Mouse (Mus musculus) heart, embryonic 14.5 days (tissue): ENCODE measurements around the gene Ctps2. TPM values are rescaled to one million over a fixed set of nuclear protein-coding genes. Genes with fewer than 3 reads are reported as not detected.

Experiments
- ATAC-seq: fragments of 200-750 bp; cut with Nextera tagmentation; 2 replicates; pipeline ENCODE4 v1.8.0; 2017; ENCODE audit warnings: low read depth, moderate TSS enrichment; ENCODE audit not compliant: insufficient number of reproducible peaks, insufficient read depth, low FRiP score
- H3K27ac ChIP-seq, 2 experiments: fragments of 200-500 bp in 1 of 2; fragments of 300-500 bp in 1 of 2; sonication (generic) in 1 of 2; replicated peaks in 1 of 2; 2 replicates each; pipeline ENCODE4 v1.5.1; 2012 to 2014; ENCODE audit warnings: low read depth in 2 of 2, low read length in 2 of 2, control low read depth in 1 of 2, mild to moderate bottlenecking in 1 of 2, mixed read lengths in 1 of 2; ENCODE audit not compliant: control insufficient read depth in 1 of 2, insufficient read depth in 1 of 2
- H3K27me3 ChIP-seq: fragments of 300-500 bp; sonication (generic); 2 replicates; pipeline ENCODE4 v1.6.1; 2014; ENCODE audit warnings: mild to moderate bottlenecking, low read length, control low read depth; ENCODE audit not compliant: control insufficient read depth, insufficient read depth
- H3K36me3 ChIP-seq: fragments of 300-500 bp; sonication (generic); 2 replicates; pipeline ENCODE4 v1.6.1; 2014; ENCODE audit warnings: mild to moderate bottlenecking, control low read depth, low read length, mixed read lengths; ENCODE audit not compliant: control insufficient read depth, insufficient read depth
- H3K4me1 ChIP-seq, 2 experiments: fragments of 200-500 bp in 1 of 2; fragments of 300-500 bp in 1 of 2; sonication (generic) in 1 of 2; 2 replicates each; pipeline ENCODE4 v1.6.1; 2012 to 2014; ENCODE audit warnings: low read length in 2 of 2, control low read depth in 1 of 2, mixed read lengths in 1 of 2; ENCODE audit not compliant: control insufficient read depth in 2 of 2, insufficient read depth in 2 of 2
- H3K4me2 ChIP-seq: fragments of 300-500 bp; sonication (generic); 2 replicates; pipeline ENCODE4 v1.6.1; 2014; ENCODE audit warnings: mild to moderate bottlenecking, low read length
- H3K4me3 ChIP-seq, 2 experiments: fragments of 200-500 bp in 1 of 2; fragments of 300-500 bp in 1 of 2; sonication (generic) in 1 of 2; 2 replicates each; pipeline ENCODE4 v1.5.1; 2012 to 2014; ENCODE audit warnings: low read length in 2 of 2, mild to moderate bottlenecking in 2 of 2, control low read depth in 1 of 2, low read depth in 1 of 2, moderate library complexity in 1 of 2; ENCODE audit not compliant: control insufficient read depth in 1 of 2, insufficient read depth in 1 of 2
- H3K9ac ChIP-seq: fragments of 300-500 bp; sonication (generic); 2 replicates; pipeline ENCODE4 v1.6.1; 2014; ENCODE audit warnings: mild to moderate bottlenecking, low read length
- H3K9me3 ChIP-seq: fragments of 300-500 bp; sonication (generic); 2 replicates; pipeline ENCODE4 v1.6.1; 2016; ENCODE audit warnings: low read length, control low read depth; ENCODE audit not compliant: control insufficient read depth
- WGBS: fragments of 180-500 bp; shearing (Covaris S2); extraction: QIAGEN DNeasy Blood & Tissue Kit; methylation state at CpG from one replicate; pipeline ENCODE4 v1.1.7; 2014; 5-methylcytosine and 5-hydroxymethylcytosine counted together
- microRNA counts: library from miRNA; unstranded; fragments of <30 nt; microRNA quantifications from one replicate; lab custom pipeline; 2016
- microRNA-seq: library from miRNA; unstranded; fragments of <30 nt; microRNA quantifications from one replicate; pipeline ENCODE4, GENCODE M21; 2016
- polyA plus RNA-seq: library from polyadenylated mRNA; unstranded; fragments of >200 nt; fragmentation: Nextera tagmentation; extraction: Ambion mirVana; gene quantifications from 2 replicates; pipeline ENCODE4 v1.2.1, GENCODE M21; 2014

Ctps2 gene
- polyA plus RNA-seq, 1 experiment from 2014 or later, result 68.3 TPM

- Histone ChIP-seq H3K4me1 (no peaks in the 10 kb centered on the region), H3K27me3 (no peaks in the 10 kb centered on the region), H3K4me2 (no peak overlapping the region), H3K27ac (no peak overlapping the region), H3K36me3 (no peaks in the 10 kb centered on the region), H3K9ac (no peak overlapping the region), H3K9me3 (no peaks in the 10 kb centered on the region), H3K4me3 (no peak overlapping the region)
- ATAC-seq, result no peak
- 78% methylated on average over 4 of the region's 4 CpGs for WGBS
These were observed 90.4 kb downstream of the Ctps2 start for GRCm38 (mm10) chrX:162991396-162991795.

- H3K4me2 ChIP-seq, result no peak overlapping the region
- no peak for ATAC-seq
- no peak overlapping the region for H3K4me3 ChIP-seq
- 71% methylated on average over 3 of the region's 3 CpGs for WGBS
- H3K4me1 ChIP-seq, result no peaks in the 10 kb centered on the region
- H3K9ac ChIP-seq, result no peak overlapping the region
- 0 out of 2 replicates have a peak, but pooled peaks cover 4% of the 10 kb centered on the region for H3K36me3 ChIP-seq
- H3K27ac ChIP-seq, result no peak overlapping the region
- H3K27me3 ChIP-seq, result no peaks in the 10 kb centered on the region
- H3K9me3 ChIP-seq, result no peaks in the 10 kb centered on the region
These were observed 91.1 kb downstream of the Ctps2 start for GRCm38 (mm10) chrX:162992121-162992520.

- no peaks in the 10 kb centered on the region for H3K4me1 ChIP-seq
- no peaks in the 10 kb centered on the region for H3K9me3 ChIP-seq
- no peak overlapping the region for H3K27ac ChIP-seq
- H3K36me3 ChIP-seq, result 0 out of 2 replicates have a peak, but pooled peaks cover 13% of the 10 kb centered on the region
- no peak for ATAC-seq
- no peak overlapping the region for H3K4me3 ChIP-seq
- H3K9ac ChIP-seq, result no peak overlapping the region
- H3K4me2 ChIP-seq, result no peak overlapping the region
- H3K27me3 ChIP-seq, result no peaks in the 10 kb centered on the region
These were observed 126.8 kb downstream of the Ctps2 start for GRCm38 (mm10) chrX:163027864-163028263.

- no peaks in the 10 kb centered on the region for H3K27me3 ChIP-seq
- no peak for ATAC-seq
- no peak overlapping the region for H3K9ac ChIP-seq
- H3K9me3 ChIP-seq, result no peaks in the 10 kb centered on the region
- H3K4me1 ChIP-seq, result no peaks in the 10 kb centered on the region
- no peak overlapping the region for H3K4me3 ChIP-seq
- no peaks in the 10 kb centered on the region for H3K36me3 ChIP-seq
- WGBS, result 62% methylated on average over 3 of the region's 3 CpGs
- H3K27ac ChIP-seq, result no peak overlapping the region
- H3K4me2 ChIP-seq, result no peak overlapping the region
These were observed 137.7 kb downstream of the Ctps2 start for GRCm38 (mm10) chrX:163038767-163039166.

- no peak overlapping the region for H3K4me2 ChIP-seq
- H3K4me1 ChIP-seq, result no peaks in the 10 kb centered on the region
- 85% methylated on average over 1 of the region's 1 CpGs for WGBS
- H3K9ac ChIP-seq, result no peak overlapping the region
- no peak for ATAC-seq
- no peaks in the 10 kb centered on the region for H3K9me3 ChIP-seq
- H3K27ac ChIP-seq, result no peak overlapping the region
- no peaks in the 10 kb centered on the region for H3K27me3 ChIP-seq
- no peak overlapping the region for H3K4me3 ChIP-seq
- no peaks in the 10 kb centered on the region for H3K36me3 ChIP-seq
These were observed 141.7 kb downstream of the Ctps2 start for GRCm38 (mm10) chrX:163042771-163043170.

- 68% methylated on average over 1 of the region's 1 CpGs for WGBS
These were observed 162.9 kb downstream of the Ctps2 start for GRCm38 (mm10) chrX:163063936-163064335.

More at GRCm38 (mm10) chrX:163063936-163064335, 162.9 kb downstream of the Ctps2 start:
- H3K9me3 ChIP-seq, result no peaks in the 10 kb centered on the region
- no peak overlapping the region for H3K4me3 ChIP-seq
- H3K27ac ChIP-seq, result no peak overlapping the region
- H3K27me3 ChIP-seq, result no peaks in the 10 kb centered on the region
- H3K9ac ChIP-seq, result no peak overlapping the region
- H3K4me2 ChIP-seq, result no peak overlapping the region
- no peak for ATAC-seq
- H3K4me1 ChIP-seq, result no peaks in the 10 kb centered on the region
- H3K36me3 ChIP-seq, result no peaks in the 10 kb centered on the region

MicroRNAs encoded within 50 kb of the gene (microRNA counts, 519-probe panel; counts per million panel counts)
- 322 counts per million, percentile 70 among the panel's probes with 10 or more counts for microRNA mmu-miR-3473 (lab: Ali Mortazavi, UCI)

Small RNA genes lying within 50 kb of the gene (microRNA-seq; reads per million reads assigned to microRNA genes)
- not detected for gene Mir3473a

Other genes with a start within 250 kb of the Ctps2 start
- gene Rbbp7, start 140.8 kb upstream of the Ctps2 start, polyA plus RNA-seq, result 430 and 440 TPM in 2 replicates
- gene Txlng, start 71.8 kb upstream of the Ctps2 start, polyA plus RNA-seq, result 11.1 and 11.7 TPM in 2 replicates
- 25.8 and 31.8 TPM in 2 replicates for gene Syap1, start 12.8 kb upstream of the Ctps2 start, polyA plus RNA-seq
- gene S100g, start 63.4 kb downstream of the Ctps2 start, polyA plus RNA-seq, result not detected in 2 replicates